Mouse (Mus musculus) adrenal gland, postnatal 10 days (tissue): ENCODE results near the gene Tmem219. TPM values are rescaled to one million over a fixed set of nuclear protein-coding genes. Genes with fewer than 3 reads are reported as not detected.

Experiments
- DNase-seq: peaks from one replicate; pipeline ENCODE4 v3.0.0; 2021; ENCODE audit warnings: mixed read lengths
- long read RNA-seq, 2 experiments: library from polyadenylated mRNA; stranded (forward); transcript quantifications; one replicate each; pipeline ENCODE4 v2.0.0; 2021
- total RNA-seq, 2 experiments: library from RNA; stranded (reverse); gene quantifications; 2 replicates each; pipeline ENCODE4 v1.2.3; 2021

Gene Tmem219
- total RNA-seq, result 10 to 100 TPM; 32.1 to 32.3 TPM
- long read RNA-seq, experiment 1, transcript Tmem219-203 (5 exons, 1,087 nt), result major isoform, 7 of 33 reads
- long read RNA-seq, experiment 1, transcript Tmem219-204 (6 exons, 915 nt), result minor isoform, 6 of 33 reads
- long read RNA-seq, experiment 1, partial matches to known transcripts, result 3 of 33 reads
- long read RNA-seq, experiment 1, other reads (novel, unspliced or antisense), result 11 of 33 reads
- long read RNA-seq, experiment 2, transcript Tmem219-201 (6 exons, 941 nt), result major isoform, 8 of 16 reads
- long read RNA-seq, experiment 2, partial matches to known transcripts, result 0 of 16 reads
- long read RNA-seq, experiment 2, other reads (novel, unspliced or antisense), result 1 of 16 reads

DNA sequence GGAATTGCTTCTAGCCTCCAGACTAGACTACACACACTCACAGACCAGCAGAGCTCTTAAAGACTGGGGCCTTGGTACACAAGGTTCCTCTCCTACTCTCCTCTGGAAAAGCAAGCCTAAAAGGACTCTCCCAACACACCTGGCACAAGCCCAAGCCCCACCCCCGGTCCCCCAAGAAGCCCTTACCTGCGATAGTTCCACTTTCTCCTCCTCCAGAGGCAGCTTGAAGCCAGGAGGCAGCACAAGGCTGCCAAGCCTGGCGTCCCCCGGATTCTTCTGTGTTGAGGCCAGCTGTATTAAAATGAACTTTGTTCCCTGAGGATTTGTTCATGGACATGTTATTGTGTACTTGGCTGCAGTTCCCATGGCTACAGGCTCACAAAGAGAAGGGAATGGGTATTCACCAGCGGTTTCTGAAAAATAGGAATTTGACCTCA is at the start of gene Tmem219:
Gene Tmem219, minus strand, starts transcription at position 294 of the 437 bp plus-strand sequence.
- peak; percentile 59 for DNase-seq

- peak; percentile 51 for DNase-seq
These were observed 44.6 kb upstream of the Tmem219 start for GRCm38 (mm10) chr7:126967361-126967760.

- DNase-seq, result peak; percentile 38
These were observed 42.9 kb upstream of the Tmem219 start for GRCm38 (mm10) chr7:126965568-126965967.

DNA sequence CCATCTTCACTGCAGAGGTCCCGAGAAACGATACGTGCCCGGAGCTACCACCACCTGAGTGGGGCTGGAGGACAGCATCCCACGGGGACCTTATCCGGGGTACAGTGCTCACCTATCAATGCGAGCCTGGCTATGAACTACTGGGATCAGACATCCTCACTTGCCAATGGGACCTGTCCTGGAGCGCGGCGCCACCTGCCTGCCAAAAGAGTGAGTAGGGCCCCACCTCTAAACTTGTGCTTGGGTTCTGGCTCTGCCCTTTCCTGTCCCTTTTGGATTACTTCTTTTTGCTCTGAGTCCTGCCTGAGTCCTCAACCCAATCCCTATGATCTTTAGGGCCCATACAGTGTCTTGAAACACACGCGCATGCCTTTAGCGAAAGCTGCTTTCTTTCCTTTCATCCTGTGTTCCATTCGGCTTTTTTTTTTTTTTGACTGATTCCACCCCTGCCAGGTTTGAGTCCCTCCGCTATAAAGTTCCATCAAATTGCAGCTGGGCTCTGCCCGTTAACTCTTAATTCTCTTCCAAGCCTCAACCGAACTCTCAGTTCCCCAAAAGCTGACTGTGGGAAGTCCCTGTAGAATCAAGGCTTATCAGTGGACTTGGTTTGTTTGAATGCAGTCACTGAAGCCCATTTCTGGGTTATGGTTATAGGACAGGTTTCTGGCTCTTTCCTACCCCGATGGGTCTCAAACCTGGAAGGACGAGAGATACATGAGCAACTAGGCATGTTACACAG is 41.0 kb upstream of the Tmem219 start:
- peak; percentile 68 for DNase-seq

DNA sequence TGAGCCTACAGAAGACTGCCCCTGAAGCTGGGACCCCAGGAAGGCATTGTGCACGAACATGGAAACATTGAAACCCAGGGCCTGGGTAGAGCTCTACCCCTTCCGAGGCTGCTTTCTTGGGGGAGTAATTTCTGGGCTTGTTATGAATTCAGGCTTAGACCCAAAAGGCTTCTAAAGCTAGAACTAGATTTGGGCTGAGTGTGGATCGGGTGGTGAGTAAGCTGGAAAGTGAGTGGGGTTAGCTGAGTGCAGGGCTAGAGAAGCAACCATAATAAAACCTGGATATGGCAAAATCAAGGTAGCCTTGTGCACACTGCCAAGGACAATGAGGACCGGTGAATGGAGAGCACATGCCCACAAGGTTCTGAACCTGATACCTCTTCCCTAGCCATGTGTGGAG is 39.2 kb upstream of the Tmem219 start:
- DNase-seq, result no peak

- DNase-seq, result no peak
These were observed 38.4 kb upstream of the Tmem219 start for GRCm38 (mm10) chr7:126961095-126961494.

DNA sequence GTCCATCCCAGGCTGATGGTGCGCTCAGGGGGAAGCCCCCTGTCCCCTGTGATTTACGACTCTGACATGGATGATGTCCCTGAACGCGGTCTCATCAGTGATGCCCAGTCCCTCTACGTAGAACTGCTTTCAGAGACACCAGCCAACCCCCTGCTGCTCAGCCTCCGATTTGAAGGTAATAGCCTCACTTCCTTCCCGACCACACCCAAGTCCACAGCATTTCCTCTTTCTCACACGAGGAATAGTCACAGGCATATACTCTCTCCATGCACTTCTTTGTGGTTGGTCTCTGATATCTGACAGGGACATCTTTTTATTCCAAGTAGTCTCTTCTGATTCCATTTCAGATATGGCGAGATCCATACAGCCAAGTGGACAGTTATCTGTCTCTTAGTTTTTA is 37.1 kb upstream of the Tmem219 start:
- DNase-seq, result no peak

DNA sequence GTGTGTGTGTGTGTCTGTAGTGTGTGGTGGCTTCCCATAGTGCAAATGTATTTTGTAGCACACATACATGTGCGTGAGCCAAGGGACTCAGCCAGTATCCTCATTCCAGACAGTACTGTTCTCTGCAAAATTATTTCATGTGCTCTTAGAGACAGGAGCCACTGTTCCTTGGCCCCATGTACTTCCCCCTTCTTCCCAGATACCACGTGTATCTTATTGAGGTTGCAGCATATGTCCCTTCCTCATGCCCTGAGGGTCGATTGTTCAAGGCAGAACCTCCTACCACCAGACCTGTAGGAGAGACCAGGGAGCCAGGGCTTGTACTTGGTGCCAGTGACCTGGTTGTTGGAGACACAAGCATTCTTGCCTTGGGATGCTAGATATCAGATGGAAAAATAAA is 32.4 kb upstream of the Tmem219 start:
- DNase-seq, result no peak

GRCm38 (mm10) chr7:126952646-126953045 is 29.9 kb upstream of the Tmem219 start:
- no peak for DNase-seq

DNA sequence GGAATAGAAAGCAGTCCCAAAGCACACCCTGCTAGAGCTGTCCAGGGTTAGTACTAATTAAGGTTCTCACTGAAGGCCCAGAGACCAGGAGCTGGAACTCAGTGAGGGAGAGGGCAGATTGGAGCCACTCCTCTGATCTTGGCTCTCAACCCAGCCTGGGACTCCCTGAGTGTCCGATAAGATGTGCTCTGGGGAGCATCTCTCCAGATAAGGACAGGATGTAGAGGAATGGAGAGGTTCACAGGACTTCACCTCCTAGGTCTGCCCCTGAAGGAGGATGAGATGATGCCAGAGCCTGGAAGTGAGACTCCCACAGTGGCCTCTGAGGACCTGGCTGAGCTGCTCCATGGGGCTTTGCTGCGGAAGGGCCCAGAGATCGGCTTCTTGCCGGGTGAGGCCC is 29.0 kb upstream of the Tmem219 start:
- DNase-seq, result no peak

- no peak for DNase-seq
These were observed 28.2 kb upstream of the Tmem219 start for GRCm38 (mm10) chr7:126950647-126951615.

GRCm38 (mm10) chr7:126949793-126950646 is 27.3 kb upstream of the Tmem219 start, which contains the start of gene Sez6l2:
TSS of gene Sez6l2 (plus strand) at chr7:126950563.
- DNase-seq, result peak; percentile 98

GRCm38 (mm10) chr7:126949403-126949792 is 26.7 kb upstream of the Tmem219 start, which contains the start of gene Asphd1:
TSS of gene Asphd1 (minus strand) at chr7:126949582.
- DNase-seq, result no peak

GRCm38 (mm10) chr7:126948626-126949025 is 25.9 kb upstream of the Tmem219 start:
- no peak for DNase-seq

- peak; percentile 51 for DNase-seq
These were observed 23.8 kb upstream of the Tmem219 start for GRCm38 (mm10) chr7:126946530-126946929.

GRCm38 (mm10) chr7:126941801-126942200 is 19.1 kb upstream of the Tmem219 start:
- DNase-seq, result no peak

DNA sequence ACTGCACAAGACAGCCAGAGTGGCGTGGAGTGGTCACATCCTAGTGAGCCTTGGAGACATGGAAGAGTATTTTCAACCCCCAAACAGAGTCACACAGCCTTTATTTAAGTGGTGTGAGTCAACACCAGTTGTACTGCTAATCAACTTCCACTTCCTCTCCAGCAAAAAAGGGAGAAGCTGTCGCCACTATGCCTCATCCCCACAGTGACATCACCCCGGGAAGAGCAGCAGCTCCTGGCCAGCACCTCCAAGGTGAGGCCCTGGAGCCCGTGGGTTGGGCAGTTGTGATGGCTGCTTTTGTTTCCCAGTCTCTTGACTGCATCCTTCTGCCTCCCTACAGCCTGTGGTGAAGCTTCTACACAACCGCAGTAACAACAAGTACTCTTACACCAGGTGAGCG is 18.5 kb upstream of the Tmem219 start:
- DNase-seq, result no peak

- no peak for DNase-seq
These were observed 9.9 kb upstream of the Tmem219 start for GRCm38 (mm10) chr7:126932652-126933051.

DNA sequence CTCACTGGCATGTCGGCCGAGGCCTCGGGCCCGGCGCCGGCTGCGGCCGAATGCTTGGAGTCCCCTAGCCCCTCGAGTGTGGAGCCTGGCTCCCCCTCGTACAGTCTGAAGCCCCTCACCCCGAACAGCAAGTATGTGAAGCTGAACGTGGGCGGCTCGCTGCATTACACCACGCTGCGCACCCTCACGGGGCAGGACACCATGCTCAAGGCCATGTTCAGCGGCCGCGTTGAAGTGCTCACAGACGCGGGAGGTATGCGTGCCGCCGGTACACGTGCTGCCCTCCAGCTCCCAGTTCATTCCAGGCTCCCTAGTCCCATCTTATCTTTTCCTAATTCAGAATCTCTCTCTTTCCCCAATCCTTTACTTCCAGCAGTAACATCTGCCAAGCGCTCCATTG is 6.3 kb upstream of the Tmem219 start:
- peak; percentile 55 for DNase-seq

DNA sequence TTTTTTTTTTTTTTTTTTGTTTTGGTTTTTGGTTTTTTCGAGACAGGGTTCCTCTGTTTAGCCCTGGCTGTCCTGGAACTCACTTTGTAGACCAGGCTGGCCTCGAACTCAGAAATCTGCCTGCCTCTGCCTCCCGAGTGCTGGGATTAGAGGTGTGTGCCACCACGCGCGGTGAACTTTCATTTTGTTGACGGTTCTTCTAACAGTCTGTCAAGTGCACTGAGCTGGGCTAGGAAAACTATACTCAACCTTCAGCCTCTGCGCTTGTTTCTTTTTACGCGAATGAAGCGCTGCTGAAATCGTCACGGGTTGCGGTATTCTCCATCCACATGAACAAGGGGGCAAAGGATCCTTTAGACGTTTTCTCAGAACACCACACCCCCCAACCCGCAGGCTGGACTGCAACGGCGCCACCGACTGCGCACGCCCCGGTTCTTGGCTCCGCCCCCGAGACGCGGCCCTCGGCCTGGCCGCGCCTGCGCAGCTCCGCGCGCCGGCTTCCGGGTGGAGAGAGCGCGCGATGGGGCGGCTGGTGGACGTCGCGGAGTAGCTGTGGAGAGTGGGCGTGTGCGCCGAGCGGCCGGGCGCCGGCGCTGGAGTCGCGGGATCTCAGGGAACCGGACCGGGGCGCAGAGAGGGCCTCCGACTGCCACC is 5.8 kb upstream of the Tmem219 start, which contains the start of gene Kctd13:
Gene Kctd13, plus strand, starts transcription at position 496 of the 654 bp plus-strand sequence.
- peak; percentile 96 for DNase-seq

DNA sequence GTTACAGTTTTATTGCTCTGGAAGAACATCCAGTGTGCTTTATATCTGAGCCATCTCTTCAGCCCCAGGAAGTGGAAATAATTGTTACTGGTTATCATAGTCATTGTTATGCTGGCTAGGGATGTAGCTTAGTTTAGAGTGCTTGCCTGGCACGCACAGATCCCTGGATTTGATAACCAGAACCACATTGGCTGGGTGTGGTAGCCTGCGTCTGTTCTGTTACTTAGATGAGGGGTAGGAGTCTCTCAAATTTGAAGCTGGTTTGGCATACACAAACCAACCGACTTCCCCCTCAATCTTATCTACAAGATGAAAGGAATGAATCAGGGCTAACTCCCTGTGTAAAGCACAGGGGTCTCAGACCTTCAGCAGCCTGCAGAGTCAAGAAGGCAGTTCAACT is 3.6 kb upstream of the Tmem219 start:
- no peak for DNase-seq
